Mouse (Mus musculus) kidney, postnatal 10 days (tissue): Measurements from ENCODE around the gene Rapgefl1.
"Not testable (repeated sequence)": the region's sequence is repeated elsewhere in the genome, so short reads cannot be mapped to it uniquely, and the experiment has no call there.

ENCODE experiments used
- DNase-seq: peaks from one replicate; pipeline ENCODE4 v3.0.0; 2021; ENCODE audit warnings: mixed read lengths

Rapgefl1 gene

GRCm38 (mm10) chr11:98816706-98817239 lies 19.8 kb upstream of the Rapgefl1 start:
- DNase-seq: no peak

DNA sequence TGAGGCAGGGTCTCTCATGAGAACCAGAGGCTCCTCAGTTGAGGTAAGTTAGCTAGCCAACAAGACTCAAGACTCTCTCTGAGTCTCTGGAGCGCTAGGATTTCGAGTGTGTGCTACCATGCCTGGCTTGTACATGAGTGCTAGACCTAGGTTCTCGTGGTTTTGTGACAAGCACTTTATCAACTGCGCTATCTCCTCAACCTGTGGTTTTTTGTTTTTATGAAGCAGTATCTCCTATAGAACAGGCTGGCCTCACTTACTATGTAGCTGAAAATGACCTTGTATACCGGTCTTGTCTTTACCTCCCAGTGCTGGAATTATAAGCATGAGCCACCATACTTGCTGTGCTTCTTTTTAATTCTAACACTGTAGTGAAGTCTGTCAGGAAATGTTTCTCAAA lies 15.6 kb upstream of the Rapgefl1 start:
- no peak for DNase-seq

GRCm38 (mm10) chr11:98826071-98826470 lies 10.5 kb upstream of the Rapgefl1 start:
- not testable (repeated sequence) for DNase-seq

DNA sequence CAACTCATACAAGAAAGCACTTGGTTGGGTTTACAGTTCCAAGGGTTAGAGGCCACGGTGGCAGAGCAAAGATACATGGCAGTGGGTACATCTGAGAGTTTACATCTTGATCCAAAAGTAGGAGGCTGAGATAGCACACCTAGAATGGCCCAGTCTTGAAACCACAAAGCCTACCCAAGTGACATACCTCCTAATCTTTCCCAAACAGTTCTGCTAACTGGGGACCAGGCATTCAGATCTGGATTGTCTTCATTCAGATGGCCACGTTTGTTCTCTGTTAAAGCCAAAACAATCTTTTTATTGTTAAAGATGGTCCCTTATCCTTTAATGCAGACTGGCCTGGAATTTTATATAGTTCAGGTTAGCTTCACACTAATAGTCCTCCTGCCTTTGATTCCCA lies 8.7 kb upstream of the Rapgefl1 start:
- no peak for DNase-seq

DNA sequence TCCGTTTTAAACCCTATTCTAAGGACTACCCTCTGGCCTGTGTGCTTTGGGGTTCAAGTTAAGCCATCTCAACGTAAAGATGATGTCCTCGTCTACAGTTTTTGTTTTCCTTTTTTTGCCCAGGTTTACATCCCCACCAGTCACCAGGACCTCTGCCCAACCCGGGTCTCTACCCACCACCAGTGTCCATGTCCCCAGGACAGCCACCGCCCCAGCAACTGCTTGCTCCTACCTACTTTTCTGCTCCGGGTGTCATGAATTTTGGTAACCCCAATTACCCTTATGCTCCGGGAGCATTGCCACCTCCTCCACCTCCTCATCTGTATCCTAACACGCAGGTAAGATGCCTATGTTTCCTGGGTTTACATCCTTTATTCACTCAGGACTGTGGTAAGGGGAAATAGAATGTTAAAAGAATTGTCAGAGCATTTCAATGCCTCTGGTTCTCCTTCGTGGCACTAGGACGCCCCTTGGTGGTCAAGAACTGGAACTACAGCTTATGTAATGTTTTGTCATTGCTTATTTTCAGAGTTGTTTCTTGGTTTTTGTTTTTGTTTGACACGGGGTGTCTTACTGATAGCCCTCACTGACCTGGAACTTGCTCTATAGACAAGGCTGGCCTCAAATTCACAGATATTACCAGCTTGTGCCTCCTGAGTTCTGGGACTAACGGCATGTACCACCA lies 7.4 kb upstream of the Rapgefl1 start:
- DNase-seq: peak; percentile 53

DNA sequence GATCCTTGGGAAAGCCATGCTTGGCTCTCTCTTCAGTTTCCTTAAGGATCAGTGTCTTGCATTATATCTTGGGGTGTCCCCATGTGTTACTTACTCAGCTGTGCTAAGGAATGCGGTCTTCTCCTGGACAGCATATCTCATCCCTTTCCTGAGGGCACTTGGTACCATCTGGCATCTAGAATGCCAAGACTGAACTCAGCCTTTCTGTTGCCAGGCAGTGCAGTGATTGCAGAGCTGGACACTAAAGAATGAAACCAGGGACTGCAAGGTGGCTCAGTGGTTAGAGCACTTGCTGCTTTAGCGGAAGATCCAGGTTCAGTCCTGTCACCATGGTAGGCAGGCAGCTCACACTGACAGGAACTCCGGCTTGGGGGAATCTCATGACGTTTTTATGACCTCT lies 6.7 kb upstream of the Rapgefl1 start:
- no peak for DNase-seq

- no peak for DNase-seq
Measured at GRCm38 (mm10) chr11:98835296-98835695, 1.3 kb upstream of the Rapgefl1 start.

DNA sequence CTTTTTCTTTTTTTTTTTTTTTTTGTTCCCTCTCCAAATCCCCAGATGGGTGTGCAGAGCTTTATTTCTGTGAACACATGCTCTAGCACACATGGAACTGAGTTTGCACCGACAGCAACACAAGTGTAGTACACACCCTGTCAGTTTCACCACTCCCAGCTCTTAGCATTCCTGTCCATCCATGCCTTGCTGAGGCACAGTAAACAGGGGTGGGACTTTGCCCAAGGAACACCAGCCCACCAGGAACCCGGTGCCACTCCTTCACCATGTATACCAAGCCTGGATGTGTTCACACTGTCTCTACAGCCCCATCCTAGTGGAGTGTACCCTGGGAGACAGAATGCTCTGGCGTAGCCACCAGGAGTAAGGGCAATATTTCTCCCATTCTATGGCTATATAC lies 860 bp upstream of the Rapgefl1 start:
- no peak for DNase-seq

DNA sequence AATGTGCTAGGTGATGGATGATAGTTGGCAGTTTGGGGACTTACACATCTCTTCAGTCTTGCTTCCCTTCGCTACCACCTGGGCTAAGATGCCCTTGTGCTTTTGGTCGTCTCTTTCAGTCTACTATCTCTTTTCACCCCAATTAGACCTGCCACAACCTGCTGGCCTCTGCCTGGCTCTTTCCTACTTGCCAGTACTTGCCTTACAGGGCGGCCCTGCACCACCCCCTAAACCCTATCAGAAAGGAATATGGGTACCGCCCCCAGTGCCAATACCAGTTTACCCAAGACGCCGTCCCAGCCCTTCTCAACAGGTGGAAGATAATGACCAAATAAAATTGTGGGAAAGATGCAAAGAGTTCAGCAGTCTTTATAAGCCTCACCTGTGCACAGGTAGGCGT lies 457 bp upstream of the Rapgefl1 start:
- peak; percentile 18 for DNase-seq

GRCm38 (mm10) chr11:98837231-98837704 lies 683 bp downstream of the Rapgefl1 start:
- peak; percentile 41 for DNase-seq

- DNase-seq: no peak
Measured at GRCm38 (mm10) chr11:98837917-98838316, 1.3 kb downstream of the Rapgefl1 start.

GRCm38 (mm10) chr11:98838512-98838911 lies 1.9 kb downstream of the Rapgefl1 start:
- DNase-seq: no peak

DNA sequence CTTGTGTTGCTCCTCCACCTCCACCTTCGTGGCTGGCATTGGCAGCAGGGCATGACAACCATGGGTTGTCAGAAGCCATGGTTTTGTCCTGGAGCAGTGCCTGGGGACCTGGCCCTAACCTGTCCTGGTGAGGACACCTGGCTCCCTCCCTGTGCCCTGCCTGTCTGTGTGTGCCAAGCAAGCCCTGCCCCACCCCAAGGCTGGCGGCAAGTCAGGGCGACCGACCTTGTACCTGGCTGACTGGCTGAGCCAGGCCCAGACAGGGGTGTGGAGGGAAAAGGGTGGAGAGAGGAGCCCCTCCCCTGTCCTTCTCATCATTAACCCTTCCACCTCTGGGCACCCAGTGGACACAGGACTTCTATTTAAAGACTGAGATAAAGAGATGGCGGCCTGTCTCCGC lies 2.8 kb downstream of the Rapgefl1 start:
- DNase-seq: peak; percentile 40

DNA sequence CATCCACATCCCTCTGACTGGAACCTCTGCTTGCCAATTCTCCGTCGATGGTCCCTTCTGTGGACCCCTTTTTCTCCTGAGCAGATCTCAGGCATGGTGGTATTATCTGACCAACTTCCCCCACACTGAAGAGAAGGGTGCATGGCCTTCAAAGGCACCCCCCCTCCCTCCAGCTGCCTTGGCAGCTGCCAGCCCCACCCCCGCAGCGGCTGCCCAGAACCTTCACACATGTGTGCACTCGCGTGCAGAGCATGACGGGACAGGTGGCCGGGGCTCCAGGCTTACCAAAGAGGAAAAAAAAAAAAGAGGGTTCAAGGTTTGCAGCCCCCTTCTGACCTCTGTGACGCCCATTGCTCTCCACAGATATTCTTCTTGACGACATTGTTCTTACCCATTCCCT lies 3.3 kb downstream of the Rapgefl1 start:
- DNase-seq: no peak

DNA sequence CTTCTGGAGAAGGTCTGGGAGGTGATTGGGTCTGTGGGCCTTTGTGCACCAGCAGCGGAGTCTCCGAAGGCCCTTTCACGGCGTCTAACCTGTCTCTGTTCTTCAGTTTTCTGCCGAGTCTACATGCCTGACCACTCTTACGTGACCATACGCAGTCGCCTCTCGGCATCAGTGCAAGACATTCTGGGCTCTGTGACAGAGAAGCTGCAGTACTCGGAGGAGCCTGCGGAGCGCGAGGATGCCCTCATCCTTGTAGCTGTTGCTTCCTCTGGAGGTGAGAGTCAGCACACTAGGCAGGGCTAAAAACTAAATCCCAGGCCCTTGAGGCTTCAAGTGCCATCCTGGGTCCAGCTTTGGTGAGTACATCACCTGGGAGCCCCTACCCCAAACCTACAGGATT lies 9.4 kb downstream of the Rapgefl1 start:
- no peak for DNase-seq

DNA sequence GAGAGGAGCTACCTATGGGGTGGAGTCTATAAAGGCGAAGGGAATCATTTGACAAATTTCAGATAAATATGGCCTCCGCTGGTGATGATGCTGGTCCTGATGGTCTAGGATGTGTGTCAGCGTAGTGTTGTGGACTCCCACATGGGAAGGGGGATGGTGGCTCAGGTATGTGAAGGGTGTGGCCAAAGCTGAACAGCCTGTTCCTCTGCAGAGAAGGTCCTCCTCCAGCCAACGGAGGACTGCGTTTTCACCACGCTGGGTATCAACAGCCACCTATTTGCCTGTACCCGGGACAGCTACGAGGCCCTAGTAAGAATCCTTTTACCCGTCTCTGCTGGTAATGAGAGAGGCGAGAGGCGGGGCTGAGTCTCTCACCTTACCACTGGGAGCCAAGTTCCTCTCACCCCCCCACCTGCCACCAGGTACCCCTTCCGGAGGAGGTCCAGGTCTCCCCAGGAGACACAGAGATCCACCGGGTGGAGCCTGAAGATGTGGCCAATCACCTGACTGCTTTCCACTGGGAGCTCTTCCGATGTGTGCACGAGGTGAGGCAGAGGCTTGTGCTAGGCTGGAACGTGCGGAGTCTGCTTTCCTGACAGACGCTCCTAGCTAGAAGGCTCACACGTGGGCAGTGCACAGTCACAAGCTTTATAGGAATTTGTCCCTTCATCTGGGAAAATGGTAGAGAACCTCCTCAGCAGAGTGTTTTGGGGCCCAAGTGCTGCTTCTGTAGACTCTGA lies 10.4 kb downstream of the Rapgefl1 start:
- no peak for DNase-seq

DNA sequence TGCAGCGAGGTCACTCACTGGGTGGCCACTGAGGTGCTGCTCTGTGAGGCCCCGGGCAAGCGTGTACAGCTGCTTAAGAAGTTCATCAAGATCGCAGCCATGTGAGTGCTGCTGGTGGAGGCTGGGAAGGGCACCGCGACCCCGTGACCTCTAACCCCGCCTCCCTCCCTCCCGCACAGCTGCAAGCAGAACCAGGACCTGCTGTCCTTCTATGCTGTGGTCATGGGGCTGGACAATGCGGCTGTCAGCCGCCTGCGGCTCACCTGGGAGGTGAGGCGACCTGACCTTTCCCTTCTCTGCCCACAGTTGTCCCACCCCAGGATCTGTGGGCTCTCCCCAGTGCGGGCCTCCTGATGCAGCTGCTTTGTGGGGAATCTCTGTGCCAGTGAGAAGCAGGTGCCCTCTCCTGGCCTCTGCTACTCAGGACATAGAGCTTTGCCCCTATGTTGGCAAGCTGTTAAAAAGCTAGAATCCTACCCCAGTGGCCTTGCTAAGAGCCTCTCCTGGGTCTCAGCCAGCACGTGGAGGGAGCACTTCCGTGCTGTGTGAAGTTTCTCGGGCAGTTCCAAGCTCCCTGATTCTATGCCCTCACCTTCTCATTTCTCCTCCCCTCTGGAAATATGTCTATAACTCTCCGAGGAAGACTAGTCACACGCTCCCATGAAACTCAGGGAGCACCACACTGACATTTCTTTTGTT lies 12.8 kb downstream of the Rapgefl1 start:
- DNase-seq: no peak

- DNase-seq: no peak
Measured at GRCm38 (mm10) chr11:98850100-98851093, 13.8 kb downstream of the Rapgefl1 start.

DNA sequence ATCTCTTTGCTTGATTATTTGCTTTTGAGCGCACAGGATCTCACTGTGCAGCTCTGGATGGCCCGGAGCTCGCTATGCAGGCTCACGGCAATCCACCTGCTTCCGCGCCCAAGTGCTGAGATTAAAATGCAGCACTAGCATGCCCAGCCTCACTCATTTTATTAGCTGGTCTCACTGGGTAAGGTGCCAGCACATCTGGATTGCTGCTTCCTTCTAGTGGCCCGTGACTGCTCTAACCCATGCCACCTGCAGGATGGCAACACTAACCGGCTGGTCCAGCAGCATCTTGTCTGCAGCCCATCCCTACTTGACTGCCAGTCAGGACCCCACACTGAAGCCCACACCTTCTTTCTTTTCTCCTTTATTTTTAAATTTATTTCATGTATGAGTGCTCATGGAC lies 17.5 kb downstream of the Rapgefl1 start:
- DNase-seq: no peak

DNA sequence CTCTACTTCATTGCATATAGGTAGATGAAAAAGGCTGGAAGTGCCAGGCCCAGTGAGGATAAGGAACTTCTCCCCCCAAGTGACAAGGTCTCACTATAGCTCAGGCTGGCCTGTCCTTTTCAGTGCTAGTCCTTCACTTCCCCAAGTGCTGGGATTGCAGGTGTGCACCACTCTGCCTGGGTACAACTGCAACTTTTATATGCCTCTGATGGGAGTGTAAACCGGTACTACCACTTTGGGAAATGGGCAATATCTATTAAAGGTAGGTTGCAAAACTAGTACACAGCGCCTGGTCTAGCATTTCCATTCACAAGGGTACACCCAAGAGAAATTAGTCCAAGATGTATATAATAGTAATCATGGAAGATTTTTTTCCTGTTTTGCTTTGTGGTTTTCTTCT lies 18.1 kb downstream of the Rapgefl1 start:
- DNase-seq: no peak

GRCm38 (mm10) chr11:98858759-98859731 lies 22.5 kb downstream of the Rapgefl1 start:
- DNase-seq: peak; percentile 94
